Mouse (Mus musculus) kidney, adult 8-10 months (tissue): ENCODE data around the gene Azi2.

ENCODE experiments used
- DNase-seq, 2 experiments: peaks; one replicate each; pipeline ENCODE4 v3.0.0; 2022

Azi2 gene

GRCm38 (mm10) chr9:118083834-118084233 lies 43.5 kb downstream of the Azi2 start:
- DNase-seq, result no peak

DNA sequence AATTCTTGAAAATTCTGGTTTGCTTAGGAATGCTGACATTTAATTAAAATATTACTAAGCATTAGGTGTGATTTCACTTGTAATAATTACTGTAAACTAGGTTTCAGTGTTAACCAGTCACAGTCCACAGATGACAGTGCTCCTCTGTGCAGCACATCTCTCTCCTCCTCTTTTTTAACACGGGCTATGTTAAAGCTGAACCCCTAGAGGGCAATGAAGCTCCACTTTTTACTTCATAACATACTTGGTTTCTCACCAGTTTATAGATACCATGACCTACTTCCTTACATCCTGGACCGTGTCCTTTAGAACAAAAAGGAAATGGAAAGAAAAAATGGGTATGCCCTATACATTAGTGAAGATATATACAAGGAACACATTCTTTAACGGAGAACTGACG lies 59.1 kb downstream of the Azi2 start:
- DNase-seq, result peak in 1 of 2 experiments; percentile 2

DNA sequence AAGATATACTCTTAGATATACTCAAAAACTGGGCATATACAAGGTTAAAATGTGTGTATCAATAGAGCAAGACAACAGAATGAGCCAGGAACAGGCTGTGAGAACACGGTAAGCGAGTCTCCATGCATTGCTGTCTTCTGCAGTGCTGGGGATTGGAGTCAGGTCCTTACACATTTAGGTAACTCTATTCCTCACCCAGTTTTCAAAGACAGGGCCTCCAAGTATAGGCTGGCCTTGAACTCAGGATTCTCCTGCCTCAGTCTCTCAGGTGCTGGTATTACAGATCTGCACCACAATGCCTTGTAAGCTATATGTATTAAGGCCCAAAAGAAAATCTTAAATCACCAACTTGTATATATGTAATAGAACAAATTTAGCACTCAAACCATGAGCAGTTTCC lies 60.2 kb downstream of the Azi2 start:
- DNase-seq, result no peak

GRCm38 (mm10) chr9:118101802-118102201 lies 61.5 kb downstream of the Azi2 start:
- DNase-seq, result no peak

- DNase-seq, result no peak
These were observed 68.3 kb downstream of the Azi2 start for GRCm38 (mm10) chr9:118108527-118109011.

- no peak for DNase-seq
These were observed 69.5 kb downstream of the Azi2 start for GRCm38 (mm10) chr9:118109697-118110359.

DNA sequence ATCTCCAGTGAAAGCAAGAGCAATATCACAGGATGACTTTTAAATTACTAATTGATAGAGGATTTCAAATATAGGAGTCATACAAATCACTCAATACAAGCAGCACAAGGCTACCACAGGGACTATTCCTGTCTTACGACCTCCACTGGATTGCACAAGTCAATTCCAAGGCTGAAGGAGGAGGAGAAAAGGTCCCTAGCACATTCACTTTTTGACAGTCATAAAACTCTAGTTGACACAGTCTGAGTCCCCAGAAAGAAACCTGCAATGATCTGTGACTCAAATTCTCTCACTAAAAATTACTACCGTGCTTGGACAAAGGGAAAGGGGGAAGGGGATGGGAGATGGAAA lies 70.0 kb downstream of the Azi2 start:
- DNase-seq, result no peak
